Mouse (Mus musculus) activated CD4-positive, CD25-positive, alpha-beta regulatory T cell, adult 4 months (primary cell): ENCODE results near the gene Tnfrsf13c. TPM values are rescaled to one million over a fixed set of nuclear protein-coding genes. Genes with fewer than 3 reads are reported as not detected.

Experiments
- ATAC-seq: one replicate; pipeline ENCODE4 v1.8.0; 2017
- polyA plus RNA-seq, 2 experiments: library from polyadenylated mRNA; unstranded; fragments of 100-300 nt; shearing (Covaris generic); gene quantifications; one replicate each; pipeline ENCODE4 v1.2.1; 2017

The Tnfrsf13c gene
- polyA plus RNA-seq, 2 experiments from 2014 or later: 2.5 to 10.9 TPM

DNA sequence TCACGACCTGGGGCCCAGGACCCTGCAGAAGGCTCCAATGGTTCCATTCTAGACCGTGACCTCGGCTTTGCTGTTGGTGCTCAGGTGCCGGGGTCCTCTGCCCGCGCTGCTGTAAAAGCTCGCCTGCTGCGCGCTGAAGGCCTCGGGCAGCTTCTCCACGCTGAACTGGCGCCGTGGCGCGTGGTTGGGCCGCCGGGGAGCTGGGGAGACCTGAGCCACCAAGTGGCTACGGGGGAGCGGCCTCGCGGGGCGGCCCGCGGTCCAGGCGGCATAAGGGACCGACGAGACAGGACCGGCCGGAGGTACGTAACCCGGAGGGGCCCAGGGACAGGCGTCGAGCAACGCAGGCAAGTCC is 17.1 kb downstream of the Tnfrsf13c start:
- no peak for ATAC-seq

- no peak for ATAC-seq
Measured at GRCm38 (mm10) chr15:82206365-82207104, 17.6 kb downstream of the Tnfrsf13c start.

DNA sequence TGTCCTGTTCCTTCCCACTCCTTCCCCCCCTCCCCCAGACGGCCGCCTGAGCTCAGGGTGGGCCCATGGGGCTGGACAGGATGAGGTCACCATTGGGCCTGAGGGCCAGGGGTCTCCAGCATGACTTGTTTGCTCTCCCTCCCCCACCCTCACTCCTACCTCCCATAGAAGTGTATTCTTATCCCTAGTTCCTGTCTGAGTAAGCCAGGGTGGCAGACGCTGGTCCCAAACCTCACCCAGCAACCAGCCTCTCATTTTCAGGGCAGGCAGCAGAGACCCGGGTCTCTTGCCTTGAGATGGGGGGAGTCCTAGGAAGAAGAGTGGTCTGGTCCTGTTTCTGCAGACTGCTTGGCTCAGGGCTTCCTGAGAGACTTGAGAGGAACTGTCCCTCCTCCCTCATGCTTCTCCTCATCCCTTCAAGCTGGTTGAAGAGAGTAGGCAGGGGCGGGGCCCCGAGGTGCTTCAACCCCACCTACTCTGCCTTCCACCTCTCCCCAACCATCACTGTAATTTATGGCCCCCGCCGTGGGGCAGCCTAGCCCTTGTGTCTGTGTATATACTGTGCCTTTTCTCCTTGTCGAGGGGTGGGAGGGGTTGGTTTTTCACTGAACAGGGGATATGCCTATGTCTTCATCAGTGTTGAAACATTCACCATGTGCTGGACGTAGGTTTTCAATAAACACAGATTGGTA is 19.3 kb downstream of the Tnfrsf13c start:
- no peak for ATAC-seq

DNA sequence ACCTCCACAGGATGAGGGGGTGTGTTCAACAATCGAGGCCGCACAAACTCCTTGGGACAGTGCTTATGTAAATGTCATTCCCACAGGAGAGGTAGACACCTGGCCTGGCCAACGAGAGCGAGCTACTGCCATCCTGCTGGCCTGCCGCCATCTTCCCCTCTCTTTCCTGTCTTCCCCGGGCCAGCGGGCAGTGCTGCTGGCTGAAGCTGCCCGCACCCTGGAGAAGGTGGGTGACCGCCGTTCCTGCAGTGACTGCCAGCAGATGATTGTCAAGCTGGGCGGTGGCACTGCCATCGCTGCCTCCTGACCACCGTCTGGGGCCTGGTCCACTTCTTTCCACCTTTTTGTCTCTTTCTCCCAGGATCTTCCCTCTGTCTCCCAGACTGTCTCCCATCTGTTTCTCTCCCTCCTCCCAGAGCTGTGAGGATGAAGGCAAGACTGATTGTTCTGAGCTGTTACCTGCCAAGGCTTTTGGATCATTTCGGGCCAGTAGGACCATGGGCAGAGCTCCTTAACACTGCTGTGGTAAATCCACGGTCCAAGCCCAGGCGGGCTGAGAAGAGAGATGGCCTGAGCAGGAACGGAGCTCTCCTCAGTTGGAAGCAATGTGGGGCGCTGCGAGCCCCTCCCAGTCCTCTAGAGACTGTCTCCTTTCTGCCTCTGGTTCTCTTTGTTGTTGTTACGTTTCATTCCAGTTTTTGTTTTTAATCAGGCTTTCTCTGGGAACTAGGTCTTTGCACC is 20.4 kb downstream of the Tnfrsf13c start:
- ATAC-seq: no peak

- no peak for ATAC-seq
Measured at GRCm38 (mm10) chr15:82203090-82203489, 21.1 kb downstream of the Tnfrsf13c start.

DNA sequence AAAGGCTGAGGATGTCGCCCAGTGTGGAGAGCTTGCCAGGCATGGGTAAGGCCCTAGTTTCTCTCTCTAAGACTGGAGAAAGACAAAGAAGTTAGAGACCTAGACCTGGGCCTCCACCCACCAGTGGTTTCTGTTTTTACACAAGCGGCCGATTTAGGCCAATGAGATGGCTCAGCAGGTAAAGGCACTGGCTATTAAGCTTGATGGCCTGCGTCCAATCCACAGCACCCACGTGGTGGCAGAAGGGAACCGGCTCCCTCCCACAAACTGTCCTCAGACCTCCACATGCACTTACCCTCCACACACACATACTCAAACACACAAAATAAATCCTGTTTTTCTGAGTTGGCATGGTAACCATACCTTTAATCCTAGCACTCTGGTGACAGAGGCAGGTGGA is 22.1 kb downstream of the Tnfrsf13c start:
- no peak for ATAC-seq

DNA sequence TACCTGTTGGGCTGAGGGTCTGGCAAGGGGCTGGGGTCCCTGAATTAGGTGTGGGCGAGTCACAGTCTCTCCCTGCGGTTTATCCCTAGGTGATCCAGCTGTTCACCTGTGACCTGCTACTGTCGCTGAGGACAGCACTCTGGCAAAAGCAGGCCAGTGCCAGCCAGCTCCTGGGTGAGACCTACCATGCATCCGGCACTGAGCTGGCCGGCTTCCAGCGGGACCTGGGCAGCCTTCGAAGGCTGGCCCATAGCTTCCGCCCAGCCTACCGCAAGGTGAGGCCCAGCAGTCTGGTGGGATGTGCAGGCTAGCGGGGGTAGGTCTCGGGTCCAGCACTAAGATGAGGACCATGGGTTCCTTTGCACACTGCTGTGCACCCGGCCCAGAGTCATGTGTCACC is 24.6 kb downstream of the Tnfrsf13c start:
- ATAC-seq: no peak

DNA sequence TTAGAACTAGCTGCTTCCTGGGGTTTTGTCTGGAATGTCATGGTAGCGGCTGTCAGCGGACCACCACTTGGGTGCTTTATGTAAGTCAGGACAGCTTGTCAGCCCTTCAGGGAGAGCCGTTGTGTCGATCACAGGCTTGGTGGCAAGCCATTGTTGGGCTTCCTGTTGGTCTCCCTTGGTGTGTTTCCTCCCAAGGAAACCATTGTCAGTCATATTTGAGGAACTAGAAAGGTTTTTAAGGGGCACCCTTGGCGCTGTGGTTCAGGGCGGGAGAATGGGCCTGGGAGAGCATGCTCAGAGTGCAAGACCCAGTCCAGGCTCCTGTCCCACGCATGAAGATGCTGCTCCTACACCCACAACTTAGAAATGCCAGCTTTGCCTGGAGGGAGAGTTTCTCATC is 25.8 kb downstream of the Tnfrsf13c start:
- ATAC-seq: no peak

DNA sequence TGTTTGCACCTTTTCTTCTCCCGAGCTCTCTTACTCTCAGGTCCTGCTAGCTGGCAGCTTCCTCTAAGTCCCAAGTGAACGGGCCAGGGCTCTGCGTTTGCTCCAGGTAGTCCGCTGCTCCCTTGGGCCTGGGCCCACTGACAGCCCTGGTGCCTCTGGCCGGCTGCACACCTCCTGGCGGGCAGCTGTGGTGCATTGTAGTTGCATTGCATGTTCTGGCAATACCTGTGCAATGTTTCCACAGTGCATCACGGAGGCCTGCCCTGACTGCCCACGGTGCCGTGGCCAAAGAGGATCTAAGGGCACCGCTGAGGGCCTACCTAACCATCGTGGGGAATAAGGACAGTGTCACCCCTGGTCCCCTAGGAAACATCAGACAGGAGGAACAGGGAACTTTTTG is 26.2 kb downstream of the Tnfrsf13c start:
- ATAC-seq: no peak

- ATAC-seq: no peak
Measured at GRCm38 (mm10) chr15:82197246-82197750, 26.9 kb downstream of the Tnfrsf13c start.

- no peak for ATAC-seq
Measured at GRCm38 (mm10) chr15:82196300-82196699, 27.9 kb downstream of the Tnfrsf13c start.

- ATAC-seq: no peak
Measured at GRCm38 (mm10) chr15:82192617-82193016, 31.6 kb downstream of the Tnfrsf13c start.

GRCm38 (mm10) chr15:82188481-82189240 is 35.5 kb downstream of the Tnfrsf13c start:
- no peak for ATAC-seq

DNA sequence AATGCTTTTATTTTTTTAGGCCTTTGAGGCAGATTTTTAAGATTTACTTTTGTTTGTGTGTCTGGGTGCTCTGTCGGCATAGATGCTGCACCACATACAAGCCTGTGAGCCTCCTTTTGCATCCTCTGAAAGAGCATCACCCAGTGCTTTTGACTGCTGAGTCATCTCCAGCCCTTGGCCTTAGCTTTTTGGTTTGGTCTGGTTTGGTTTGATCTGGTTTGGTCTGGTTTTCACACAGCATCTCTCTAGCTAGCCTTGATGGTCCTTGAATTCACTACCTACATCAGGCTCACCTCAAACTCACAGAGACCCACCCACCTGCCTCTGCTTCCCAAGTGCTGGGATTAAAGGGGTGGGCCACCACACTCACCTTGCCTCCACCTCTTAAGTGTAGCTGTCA is 36.2 kb downstream of the Tnfrsf13c start:
- ATAC-seq: peak; percentile 21

- no peak for ATAC-seq
Measured at GRCm38 (mm10) chr15:82187401-82187800, 36.8 kb downstream of the Tnfrsf13c start.

DNA sequence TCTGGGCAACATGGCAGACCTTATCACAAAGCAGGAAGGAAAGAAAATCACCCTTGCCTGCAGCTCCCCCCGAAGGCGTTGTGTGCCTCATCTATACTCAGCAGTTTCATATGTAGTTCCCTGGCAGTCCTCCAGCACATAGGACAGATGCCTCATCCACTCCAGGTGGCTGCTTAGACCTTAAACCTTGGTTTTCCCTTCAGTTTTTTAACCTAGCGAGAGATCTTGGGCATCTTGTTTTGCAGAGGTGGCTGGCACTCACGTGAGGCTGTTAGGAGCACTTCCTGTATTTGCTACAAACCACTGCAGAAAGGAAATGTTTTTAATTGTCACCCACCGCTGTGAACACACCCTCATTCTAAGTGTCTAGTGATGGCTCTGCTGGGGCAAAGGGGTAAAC is 37.2 kb downstream of the Tnfrsf13c start:
- ATAC-seq: peak; percentile 82

DNA sequence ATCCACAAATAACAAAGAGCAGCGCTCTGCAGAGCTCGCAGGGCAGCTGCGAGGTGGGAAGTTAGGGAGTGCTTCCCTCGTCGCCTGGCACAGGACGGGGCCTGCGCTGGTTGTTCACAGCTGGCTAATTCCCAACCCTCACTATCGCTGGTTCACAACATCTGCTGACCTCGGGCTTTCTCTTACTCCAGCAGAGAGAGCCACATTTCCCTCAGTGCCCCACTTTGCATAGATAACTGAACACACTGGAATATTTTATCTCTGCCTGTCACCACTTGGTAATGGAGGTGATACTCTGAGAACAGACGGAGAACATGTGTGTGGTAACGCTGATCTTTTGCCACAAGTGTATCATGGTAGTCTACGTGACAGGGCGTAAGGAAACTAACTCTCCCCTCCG is 38.0 kb downstream of the Tnfrsf13c start:
- no peak for ATAC-seq

DNA sequence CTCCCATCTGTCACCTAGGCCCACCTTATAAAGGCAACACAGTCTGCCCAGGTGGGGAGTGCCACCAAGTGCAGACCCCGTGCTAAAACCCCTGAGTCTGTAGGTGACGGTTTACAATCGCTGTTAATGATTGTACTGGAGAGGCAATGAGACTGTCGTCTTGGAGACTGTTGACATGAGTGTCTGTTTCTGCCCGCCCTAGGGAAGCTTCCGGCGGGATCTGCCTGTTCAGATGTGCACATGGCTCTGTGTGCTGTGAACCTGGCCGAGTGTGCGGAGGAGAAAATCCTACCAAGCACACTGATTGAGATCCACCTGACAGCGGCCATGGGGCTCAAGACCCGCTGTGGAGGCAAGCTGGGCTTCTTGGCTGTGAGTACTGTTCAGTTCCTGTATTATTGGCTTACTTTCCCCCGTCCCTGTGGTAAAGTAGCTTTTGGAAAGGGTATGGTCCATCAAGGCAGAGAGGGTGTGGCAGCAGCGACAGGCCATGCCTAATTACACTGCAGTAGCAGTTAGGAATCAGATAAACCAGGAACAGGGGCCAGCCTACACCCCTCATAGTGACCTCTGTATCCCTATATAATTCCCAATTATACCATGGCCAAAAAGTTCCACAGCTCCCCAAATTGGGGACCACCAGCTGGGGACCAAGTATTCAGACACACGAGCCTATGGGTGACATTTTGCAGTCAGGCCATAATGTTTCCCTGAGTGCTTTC is 38.9 kb downstream of the Tnfrsf13c start:
- ATAC-seq: no peak

DNA sequence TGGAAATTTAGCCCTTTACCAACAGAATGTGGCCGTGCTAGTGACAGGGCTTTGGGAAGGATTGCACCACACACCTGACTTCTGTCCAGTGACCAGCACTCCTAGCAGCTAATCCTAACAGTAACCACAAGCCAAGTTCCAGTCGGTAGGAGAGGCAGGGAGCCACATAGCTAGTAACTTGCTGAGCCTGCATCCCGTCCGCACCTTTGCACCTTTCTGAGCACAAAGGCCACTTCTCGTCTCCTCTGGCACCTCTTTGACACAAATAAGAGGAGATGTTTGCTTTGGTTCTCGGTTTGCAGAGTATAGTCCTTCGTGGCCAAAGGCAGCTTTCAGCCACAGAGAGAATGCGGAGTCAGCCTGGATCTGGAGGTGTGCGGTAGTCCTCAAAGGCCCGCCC is 39.5 kb downstream of the Tnfrsf13c start:
- ATAC-seq: no peak

- no peak for ATAC-seq
Measured at GRCm38 (mm10) chr15:82184183-82184582, 40.0 kb downstream of the Tnfrsf13c start.

DNA sequence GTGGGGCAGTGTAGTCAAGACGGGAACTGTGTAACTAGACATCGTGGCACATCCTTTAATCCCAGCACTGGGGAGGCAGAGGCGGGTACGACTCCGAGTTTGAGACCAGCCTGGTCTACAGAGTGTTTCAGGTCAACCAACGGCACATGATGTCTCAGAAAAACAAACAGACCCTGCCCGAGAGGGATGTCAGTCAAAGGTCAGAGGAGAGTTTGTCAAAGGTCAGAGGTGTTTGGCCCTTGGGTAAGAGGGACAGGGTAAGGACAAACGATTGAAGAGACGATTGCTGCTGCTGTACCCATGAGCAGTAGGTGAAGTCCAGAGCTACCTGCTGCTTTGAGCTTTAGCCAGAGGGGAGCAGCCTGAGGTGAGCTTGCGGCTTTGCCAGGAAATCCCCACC is 40.6 kb downstream of the Tnfrsf13c start:
- no peak for ATAC-seq

GRCm38 (mm10) chr15:82182311-82182710 is 41.9 kb downstream of the Tnfrsf13c start:
- ATAC-seq: no peak
